Mouse (Mus musculus) lung, postnatal 4 days (tissue): ENCODE data around the gene Klhl21.
A peak's percentile ranks its signal among the peaks of the same experiment; 100 is the strongest.
"Not testable (repeated sequence)": the region's sequence is repeated elsewhere in the genome, so short reads cannot be mapped to it uniquely, and the experiment has no call there.

ENCODE experiments used
- DNase-seq, 2 experiments: peaks; one replicate each; pipeline ENCODE4 v3.0.0; 2021

Klhl21 gene

DNA sequence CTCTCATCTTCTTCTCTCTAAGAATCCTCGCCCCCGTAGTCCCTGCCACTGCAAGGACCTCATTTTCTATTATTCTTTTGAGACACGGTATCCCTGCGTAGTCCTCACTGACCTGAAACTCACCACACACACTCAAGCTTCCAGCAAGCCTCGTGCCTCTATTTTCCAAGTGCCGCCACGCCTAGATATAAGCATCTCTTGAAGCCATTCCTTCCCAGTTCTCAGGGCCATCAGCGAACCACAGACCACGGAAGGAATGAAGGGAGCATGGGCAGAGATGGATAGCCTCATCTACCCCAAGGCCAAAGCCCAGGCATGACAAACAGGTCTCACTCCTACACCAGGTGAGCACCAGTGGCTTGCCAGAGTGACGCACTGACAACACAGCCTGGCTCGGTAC lies 15.9 kb downstream of the Klhl21 start:
- DNase-seq = no peak

DNA sequence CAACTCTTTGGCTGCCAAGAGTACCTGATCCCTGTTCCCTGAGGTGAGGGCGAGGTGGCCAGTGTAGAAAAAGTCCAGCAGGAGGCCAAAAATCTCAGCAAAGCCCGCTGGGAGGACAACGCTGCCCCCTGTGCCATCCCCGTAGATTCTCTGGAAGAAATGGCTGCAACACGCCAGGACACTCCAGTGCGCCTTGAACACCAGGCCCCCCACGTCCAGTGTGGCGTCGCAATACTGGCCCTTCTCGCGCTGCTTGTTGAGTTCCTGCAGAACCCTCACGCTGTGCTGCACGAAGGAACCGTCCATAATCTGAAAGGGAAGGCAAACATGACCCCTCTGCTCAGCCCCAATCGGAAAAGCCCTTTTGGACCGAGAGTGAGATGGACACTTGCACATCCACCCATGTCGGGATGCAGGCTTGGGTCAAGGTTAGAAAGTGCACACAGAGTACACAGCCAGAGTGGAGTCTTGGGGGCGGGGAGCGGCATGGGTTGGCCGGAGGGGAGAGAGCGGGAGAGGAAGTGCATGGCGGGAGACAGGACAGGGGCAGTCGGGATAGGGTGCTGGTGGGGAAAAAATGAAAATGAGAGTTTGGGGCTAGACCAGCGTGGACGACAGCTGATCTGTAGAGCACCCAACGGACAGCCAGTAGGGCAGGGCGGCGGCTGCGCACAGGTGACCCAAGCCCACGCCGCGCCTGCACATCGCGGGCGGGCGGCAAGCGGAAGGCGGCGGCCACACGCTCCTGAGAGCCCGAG lies 18.3 kb downstream of the Klhl21 start:
- peak in 1 of 2 experiments; percentile 64 for DNase-seq

DNA sequence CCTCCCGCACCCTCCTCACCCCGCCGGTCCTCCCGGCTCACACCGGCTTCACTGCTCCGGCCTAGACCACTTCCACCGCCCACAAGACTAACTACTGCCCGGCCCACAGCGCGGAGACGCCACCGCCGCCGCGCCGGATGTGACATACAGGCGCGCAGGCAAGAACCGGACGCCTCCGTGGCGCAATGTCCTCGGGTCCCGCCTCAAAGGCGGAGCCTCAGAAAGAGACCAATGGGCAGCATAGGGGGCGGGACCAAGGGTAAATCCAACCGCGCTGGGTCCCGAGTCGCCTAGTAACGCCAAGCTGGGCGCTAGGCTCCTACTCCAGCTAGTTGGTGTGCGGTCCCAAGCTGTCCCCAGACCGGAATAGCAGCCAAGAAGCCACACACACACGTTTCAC lies 18.9 kb downstream of the Klhl21 start, which contains the start of gene Zbtb48:
TSS of gene Zbtb48 (minus strand) at position 148 of the 400 bp plus-strand sequence.
- DNase-seq = peak; percentile 98

DNA sequence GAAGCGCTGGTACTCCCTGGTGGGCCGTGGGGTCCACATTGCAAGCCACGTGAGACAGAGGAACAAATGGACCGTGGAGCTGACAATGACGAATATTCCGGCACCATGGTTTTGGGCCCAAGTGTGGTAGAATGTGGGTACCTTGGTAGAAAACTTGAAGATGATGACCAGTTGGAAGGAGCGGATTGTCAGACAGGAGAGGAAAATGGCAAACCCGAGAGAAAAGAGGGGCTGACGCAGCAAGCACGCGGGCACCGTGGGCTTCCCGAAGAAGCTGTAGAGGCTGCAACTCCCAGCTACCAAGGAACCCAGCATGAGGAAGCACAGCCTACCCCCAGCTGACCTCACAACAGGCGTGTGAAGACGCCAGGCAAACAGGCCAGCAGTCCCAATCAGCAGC lies 19.9 kb downstream of the Klhl21 start:
- no peak for DNase-seq

DNA sequence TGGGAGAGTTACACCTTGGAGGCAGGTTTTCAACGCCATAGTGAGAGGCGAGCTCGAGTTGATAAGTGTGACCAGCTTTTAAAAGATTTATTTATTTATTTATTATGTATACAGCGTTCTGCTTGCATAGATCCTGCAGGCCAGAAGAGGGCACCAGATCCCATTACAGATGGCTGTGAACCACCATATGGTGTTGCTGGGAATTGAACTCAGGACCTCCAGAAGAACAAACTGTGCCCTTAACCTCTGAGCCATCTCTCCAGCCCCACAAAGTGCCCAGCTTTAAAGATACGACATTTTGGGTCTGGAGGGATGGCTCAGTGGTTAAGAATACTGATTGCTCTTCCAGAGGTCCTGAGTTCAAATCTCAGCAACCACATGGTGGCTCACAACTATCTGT lies 20.5 kb downstream of the Klhl21 start:
- DNase-seq = peak in 1 of 2 experiments; percentile 44

DNA sequence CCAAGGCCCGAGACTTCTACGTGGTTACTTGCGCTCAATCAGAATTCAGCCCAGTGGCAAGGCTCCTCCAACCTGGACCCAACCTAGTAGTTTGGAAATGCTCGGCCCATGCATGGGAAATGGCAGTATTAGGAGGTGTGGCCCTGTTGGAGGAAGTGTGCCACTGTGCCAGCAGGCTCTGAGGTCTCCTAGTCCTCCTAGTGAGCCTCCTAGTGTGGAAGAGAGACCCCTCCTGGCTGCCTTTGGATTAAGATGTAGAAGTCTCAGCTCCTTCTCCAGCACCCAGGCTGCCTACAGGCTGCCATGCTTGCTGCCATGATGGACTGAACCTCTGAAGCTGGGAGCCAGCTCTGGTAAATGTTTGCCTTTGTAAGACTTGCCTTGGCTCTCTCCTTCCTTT lies 21.4 kb downstream of the Klhl21 start:
- DNase-seq = peak in 1 of 2 experiments; percentile 43

DNA sequence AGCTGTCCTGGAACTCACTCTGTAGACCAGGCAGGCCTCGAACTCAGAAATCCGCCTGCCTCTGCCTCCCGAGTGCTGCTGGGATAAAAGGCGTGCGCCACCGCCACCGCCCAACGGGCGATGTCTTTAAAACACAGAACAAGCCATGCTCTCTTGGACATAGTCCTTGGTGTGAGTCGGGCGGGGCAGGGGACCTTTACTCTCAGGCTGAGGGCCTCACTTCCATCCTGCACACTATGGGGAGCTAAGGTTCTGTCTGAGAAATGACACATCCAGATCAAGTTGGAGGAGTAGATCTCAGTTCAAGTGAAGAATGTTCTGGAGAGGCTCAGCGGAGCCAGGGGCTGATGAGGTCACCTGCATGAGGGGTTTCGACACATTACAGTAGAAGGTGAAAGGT lies 24.3 kb downstream of the Klhl21 start:
- no peak for DNase-seq

DNA sequence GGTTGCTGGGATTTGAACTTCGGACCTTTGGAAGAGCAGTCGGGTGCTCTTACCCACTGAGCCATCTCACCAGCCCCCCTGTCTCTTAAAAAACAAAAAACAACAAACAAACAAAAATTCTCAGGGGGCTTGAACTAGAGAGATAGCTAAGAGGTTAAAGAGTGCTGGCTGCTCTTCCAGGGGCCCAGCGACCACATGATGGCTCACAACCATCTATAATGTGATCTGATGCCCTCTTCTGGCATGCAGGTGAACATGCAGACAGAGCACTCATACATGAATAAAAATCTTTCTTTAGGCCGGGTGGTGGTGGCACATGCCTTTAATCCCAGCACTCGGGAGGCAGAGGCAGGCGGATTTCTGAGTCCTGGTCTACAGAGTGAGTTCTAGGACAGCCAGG lies 27.9 kb downstream of the Klhl21 start:
- DNase-seq = not testable (repeated sequence)

DNA sequence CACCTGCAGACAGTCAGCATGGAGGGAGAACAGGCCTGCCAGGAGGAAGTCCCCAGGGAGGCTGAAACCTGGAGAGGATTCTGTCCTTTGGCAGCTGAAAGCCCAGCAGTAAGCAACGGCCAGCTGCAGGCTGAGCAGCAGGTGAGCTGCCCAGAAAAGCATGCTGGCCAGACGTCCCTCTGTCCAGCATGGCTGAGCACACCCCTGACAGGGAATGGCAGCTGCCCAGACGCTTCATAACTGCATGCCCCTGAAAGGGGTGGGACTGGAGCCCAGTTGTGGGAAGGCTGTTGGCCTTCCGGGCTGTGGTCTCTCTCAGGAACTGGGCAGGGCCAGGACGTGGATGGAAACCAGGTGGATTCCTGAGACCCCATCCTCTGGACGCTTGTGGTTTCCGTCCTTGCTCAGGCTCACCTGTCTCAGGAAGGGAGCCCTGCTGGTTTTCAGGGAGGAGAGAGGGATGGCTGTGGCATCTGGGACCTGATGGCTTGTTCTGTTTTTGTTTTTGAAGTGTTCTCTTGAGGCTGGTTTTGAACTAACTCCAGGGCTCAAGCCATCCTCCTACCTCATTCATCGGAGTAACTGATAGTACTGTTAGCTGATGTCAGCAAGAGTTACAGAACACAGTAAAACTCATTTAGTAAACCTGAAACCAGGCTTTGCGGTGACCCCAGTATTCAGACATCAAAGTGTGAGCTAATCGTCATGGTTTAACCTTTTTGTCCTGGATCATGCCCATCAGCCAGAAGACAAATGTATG lies 29.8 kb downstream of the Klhl21 start, which contains the start of gene Tas1r1:
TSS of gene Tas1r1 (minus strand) at position 344 of the 760 bp plus-strand sequence.
- DNase-seq = no peak

DNA sequence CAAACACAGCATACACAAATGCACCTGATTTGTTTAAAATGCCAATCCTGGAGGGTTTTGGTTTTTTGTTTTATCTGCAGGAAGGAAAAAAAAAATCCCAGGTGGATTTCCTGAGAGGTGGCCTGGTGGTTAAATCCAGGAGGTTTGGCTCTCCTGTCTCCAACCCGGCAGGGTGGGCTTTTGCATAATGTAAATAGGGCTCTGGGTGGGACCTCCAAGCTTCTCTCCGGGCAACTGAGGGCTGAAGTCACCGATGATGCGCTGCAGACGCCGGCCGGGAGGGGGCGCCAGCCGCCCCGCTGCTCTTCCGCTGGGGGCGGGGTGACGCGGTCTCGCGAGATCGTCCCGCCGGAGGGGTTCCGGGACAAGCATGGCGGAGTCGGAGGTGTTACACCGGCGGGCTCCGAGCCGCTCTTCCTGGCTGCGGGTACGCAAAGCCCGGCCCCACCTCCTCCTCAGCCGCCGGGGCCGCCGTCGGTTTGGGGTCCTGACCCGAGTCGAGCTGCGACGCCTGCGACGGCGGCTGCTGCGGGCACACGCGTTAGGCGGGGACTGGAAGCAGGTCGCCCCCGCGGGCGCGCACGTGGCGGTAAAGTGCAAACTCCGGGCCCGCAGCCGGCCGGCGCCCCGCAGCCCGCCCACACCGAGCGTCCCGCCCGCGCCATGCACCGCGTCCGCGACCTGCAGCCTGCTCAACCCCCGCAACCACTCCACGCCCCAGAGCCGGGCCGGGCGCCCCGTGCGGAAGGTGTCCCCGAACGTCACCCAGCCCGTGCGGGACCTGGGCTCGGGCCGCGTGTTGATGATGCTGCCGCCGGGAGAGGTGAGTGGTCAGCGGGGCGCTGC lies 30.6 kb downstream of the Klhl21 start, which contains the start of gene Nol9:
TSS of gene Nol9 (plus strand) at position 337 of the 846 bp plus-strand sequence.
- DNase-seq = peak; percentile 95 to 96

DNA sequence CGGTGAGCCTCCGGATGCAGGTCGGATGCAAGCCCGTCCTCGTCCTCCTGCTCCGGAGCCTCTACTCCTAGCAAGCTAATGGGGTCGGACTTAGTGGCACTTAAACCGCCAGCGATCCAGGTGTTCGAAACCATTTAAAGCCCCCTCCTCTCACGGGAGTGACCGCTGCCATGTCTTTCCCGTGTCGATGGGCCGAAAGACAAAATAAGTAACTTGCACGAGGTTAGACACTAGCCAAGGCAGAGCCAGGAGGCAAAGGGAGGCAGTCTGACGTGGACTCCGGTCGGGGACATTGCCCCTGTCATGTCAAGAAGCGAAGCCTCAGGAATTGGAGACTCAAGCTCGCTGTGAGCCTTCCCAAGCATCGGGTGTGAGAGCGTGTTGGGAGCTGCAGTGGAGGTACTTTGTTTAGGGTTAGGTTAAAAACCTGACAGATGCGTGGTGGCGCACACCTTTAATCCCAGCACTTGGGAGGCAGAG lies 31.3 kb downstream of the Klhl21 start:
- DNase-seq = no peak

DNA sequence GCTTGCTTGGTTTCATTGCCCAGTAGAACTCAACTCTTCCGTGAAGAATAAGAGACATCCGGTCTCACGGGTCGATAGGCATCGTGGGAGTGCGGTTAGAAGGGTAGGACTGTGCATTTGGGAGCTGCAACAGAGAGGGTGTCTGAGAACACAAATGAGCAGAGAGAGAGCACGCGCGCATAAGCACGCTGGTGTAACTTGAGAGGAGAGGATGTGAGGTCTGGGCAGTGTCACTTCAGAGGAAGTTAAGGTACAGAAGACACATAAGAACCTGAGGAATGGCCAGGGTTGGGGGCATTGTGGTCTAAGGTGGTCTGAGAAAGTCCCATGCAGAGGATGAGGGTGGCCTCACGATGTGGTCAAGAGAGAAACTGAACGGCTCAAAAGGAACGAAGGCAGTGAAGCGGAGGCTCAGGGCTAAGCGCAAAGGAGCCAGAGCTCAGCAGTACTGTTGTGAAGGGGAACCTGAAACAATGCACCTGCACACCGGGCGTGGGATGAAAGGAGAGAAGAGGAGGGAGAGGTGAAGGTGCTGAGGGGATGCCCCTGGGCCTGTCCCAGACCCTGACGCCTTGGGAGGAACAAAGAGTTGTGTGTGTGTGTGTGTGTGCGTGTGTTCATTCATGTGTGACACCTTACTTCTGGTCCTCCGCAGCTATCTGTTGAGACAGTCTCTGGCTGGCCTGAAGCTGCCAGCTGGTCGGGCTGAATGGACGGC lies 33.5 kb downstream of the Klhl21 start:
- DNase-seq = no peak

DNA sequence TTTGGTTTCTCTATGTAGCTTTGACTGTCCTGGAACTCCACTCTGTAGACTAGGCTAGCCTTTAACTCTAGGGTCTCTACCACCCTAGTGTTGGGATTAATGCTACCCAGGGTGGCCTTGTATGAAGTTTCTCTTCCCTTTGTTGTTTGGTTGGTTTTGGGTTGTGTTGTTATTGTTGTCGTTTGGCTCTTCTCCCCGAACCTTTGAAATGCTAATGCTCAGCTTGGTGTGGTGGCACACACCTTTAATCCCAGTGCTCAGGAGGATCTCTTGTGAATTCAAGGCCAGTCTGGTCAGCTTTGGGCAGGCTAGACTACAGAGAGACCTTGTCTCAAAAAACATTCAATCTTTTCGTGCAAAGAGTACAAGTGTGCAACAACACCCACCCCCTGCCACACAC lies 34.6 kb downstream of the Klhl21 start:
- no peak for DNase-seq

DNA sequence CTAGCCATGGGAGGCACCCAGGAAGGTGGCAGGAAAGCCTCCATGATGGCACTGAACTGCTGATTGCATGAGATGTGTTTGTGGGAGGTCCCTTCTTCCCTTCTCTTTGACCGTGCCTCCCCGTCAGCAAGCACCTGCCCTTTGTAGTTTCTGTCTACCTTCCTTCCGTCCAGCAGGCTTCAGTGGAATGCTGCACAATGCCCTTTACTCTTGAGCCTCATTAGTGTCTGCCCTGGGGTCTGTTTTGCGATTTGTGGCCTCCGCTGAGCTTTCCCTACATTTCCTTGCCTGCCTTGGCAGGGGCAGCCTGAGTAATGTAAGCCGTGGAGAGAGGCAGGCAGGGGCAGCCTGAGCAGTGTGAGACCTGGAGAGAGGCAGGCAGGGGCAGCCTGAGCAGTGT lies 36.0 kb downstream of the Klhl21 start:
- DNase-seq = no peak

DNA sequence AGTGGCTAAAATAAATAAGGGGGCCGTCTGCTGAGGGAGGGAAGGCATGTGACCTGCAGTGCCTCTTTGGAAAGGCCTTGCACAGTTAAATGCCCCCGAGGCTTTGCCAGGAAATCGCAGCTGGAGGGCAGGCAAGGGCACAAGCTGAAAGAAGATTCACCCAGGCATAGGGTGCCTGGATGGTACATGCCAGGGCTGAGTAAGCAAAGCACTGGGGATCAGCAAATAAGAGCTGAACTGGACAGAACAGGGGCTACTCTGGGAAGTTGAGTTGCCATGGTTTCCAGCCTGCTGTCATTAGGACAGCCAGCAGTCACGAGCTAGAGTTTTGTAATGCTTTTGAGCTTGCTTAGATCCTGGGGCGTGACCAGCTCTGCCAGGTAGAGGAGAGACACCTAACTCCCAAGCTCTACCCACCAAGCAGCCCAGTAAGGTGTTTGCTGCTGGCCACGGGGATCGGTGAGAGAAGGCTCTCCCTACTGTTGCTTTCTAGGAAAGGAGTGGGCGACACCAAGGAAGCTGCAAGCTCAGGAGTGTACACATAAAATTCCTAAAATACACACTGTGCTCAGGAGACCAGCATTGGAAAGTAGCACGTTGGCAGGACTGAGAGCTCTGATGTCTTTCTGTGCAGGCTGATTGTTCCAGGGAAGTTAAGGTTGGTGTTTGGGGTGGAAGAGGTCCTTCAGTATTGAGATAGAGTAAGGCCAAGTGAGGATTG lies 53.9 kb downstream of the Klhl21 start:
- peak in 1 of 2 experiments; percentile 37 for DNase-seq

DNA sequence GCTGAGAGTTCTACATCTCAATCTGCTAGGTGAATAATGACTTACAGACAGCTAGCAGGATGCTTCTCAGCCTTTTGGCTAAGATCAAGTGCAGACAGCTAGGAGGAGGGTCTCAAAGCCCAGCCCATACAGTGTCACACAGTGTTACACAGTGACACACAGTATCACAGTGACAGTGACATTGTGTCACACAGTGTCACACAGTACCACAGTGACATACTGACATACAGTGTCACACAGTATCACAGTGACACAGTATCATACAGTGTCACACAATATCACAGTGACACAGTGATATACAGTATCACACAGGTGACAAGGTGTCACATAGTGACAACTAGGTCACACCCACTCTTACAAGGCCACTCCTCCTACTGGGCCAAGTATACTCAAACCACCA lies 58.7 kb downstream of the Klhl21 start:
- no peak for DNase-seq
